Mouse (Mus musculus) midbrain, embryonic 15.5 days (tissue): ENCODE results near the gene Cacng3. TPM values are rescaled to one million over a fixed set of nuclear protein-coding genes. Genes with fewer than 3 reads are reported as not detected.
A peak's percentile ranks its signal among the peaks of the same experiment; 100 is the strongest.

ENCODE experiments used
- ATAC-seq: fragments of 200-750 bp; cut with Nextera tagmentation; replicated peaks from 2 replicates; pipeline ENCODE4 v1.8.0; 2017; ENCODE audit warnings: moderate TSS enrichment
- H3K27ac ChIP-seq: fragments of 300-500 bp; sonication (generic); 2 replicates; pipeline ENCODE4 v1.5.1; 2015; ENCODE audit warnings: mild to moderate bottlenecking, inconsistent platforms
- H3K27me3 ChIP-seq: fragments of 300-500 bp; sonication (generic); replicated peaks from 2 replicates; pipeline ENCODE4 v1.6.1; 2015; ENCODE audit warnings: inconsistent platforms
- H3K36me3 ChIP-seq: fragments of 300-500 bp; sonication (generic); replicated peaks from 2 replicates; pipeline ENCODE4 v1.6.1; 2015; ENCODE audit warnings: inconsistent platforms
- H3K4me1 ChIP-seq: fragments of 300-500 bp; sonication (generic); 2 replicates; pipeline ENCODE4 v1.6.1; 2015; ENCODE audit warnings: inconsistent platforms
- H3K4me2 ChIP-seq: fragments of 300-500 bp; sonication (generic); 2 replicates; pipeline ENCODE4 v1.6.1; 2015; ENCODE audit warnings: inconsistent platforms, mild to moderate bottlenecking, moderate library complexity
- H3K4me3 ChIP-seq: fragments of 300-500 bp; sonication (generic); 2 replicates; pipeline ENCODE4 v1.5.1; 2015; ENCODE audit warnings: mild to moderate bottlenecking, inconsistent platforms
- H3K9ac ChIP-seq: fragments of 300-500 bp; sonication (generic); 2 replicates; pipeline ENCODE4 v1.6.1; 2015; ENCODE audit warnings: mild to moderate bottlenecking, inconsistent platforms
- H3K9me3 ChIP-seq: fragments of 300-500 bp; sonication (generic); 2 replicates; pipeline ENCODE4 v1.6.1; 2016; ENCODE audit warnings: inconsistent platforms
- WGBS: fragments of 180-500 bp; shearing (Covaris S2); methylation state at CpG from one replicate; pipeline ENCODE4 v1.1.7; 2015; ENCODE audit warnings: mixed read lengths; 5-methylcytosine and 5-hydroxymethylcytosine counted together
- polyA plus RNA-seq: library from polyadenylated mRNA; unstranded; fragments of >200 nt; fragmentation: Nextera tagmentation; extraction: Ambion mirVana; gene quantifications from 2 replicates; pipeline ENCODE4 v1.2.1, GENCODE M21; 2015

Gene Cacng3
- 24.6 and 24.7 TPM in 2 replicates for polyA plus RNA-seq

GRCm38 (mm10) chr7:122670442-122670872, at the start of gene Cacng3:
TSS of gene Cacng3 (plus strand) at chr7:122670492.
- Histone ChIP-seq H3K4me3 (peak within 1 kb of the TSS; percentile 42), H3K9ac (peak within 1 kb of the TSS; percentile 46), H3K4me2 (peak within 1 kb of the TSS; percentile 76), H3K9me3 (no peaks in the 10 kb centered on the region), H3K27me3 (no peaks in the 10 kb centered on the region), H3K27ac (peak within 1 kb of the TSS; percentile 69), H3K36me3 (no peaks in the 10 kb centered on the region), H3K4me1 (peaks cover 13% of the 10 kb centered on the region)
- WGBS, result 7% methylated on average over 13 of the region's 13 CpGs
- no peak; the same call in 1 of the 2 replicates for ATAC-seq

DNA sequence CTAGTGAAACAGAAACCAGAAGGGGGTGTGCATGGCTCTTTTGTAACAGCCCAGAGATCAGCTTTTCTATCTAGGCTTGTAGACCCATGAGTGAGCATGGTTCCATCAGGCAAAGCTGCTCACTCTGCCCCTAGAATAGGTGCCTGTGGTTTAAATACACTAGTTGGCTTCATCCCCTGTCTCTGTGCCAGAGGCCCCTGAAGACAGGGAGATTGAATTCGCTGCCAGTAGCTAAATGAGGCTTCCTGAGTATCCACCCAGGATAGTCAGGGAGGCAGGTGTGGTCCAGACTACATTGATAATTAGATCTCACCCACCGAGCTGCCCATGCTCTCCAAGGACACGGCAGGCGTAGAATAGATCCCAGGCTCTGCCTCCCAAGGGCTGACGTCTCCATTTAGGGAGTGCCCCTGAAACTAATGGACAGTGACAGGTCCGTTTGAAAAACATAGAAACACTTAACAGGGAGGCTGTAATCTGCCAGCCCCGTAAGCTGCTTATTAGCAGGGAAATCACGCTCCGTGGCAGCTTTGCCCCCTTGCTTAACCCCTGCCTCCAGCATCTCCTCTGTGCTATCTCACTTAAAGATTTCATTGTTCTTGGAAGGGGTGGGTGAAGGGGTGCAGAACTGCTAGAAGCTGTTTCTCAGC, 48.0 kb upstream of the Cacng3 start:
- WGBS, result 12% methylated on average over 9 of the region's 9 CpGs
- Histone ChIP-seq H3K27ac (peak overlapping the region; percentile 61), H3K9ac (no peak overlapping the region)

DNA sequence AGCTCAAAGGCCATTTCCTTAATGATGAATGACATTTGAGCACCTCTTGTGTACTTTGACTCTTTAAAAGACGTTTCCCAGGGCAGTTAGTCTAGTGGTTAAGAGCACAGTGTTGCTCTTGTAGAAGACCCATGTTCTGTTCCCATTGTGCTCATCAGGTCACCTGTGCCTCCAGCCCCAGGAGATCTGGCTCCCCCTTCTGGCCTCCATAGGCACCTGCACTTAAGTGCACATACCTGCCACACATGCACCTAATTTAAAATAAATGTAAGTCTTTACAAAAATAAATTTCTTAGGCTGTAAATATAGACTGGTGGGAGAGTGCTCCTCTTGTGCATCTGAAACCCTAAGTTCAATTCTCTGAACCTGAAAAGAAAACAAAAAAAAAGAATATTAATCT, 46.5 kb upstream of the Cacng3 start:
- Histone ChIP-seq H3K27ac (no peak overlapping the region), H3K4me1 (peaks cover 10% of the 10 kb centered on the region), H3K9me3 (no peaks in the 10 kb centered on the region), H3K36me3 (no peaks in the 10 kb centered on the region), H3K9ac (no peak overlapping the region), H3K27me3 (no peaks in the 10 kb centered on the region), H3K4me3 (no peak overlapping the region), H3K4me2 (no peak overlapping the region)
- WGBS, result 67% methylated on average over 1 of the region's 1 CpGs
- ATAC-seq, result no peak

More for the DNA sequence above, 48.0 kb upstream of the Cacng3 start:
- H3K4me3 ChIP-seq, result no peak overlapping the region
- no peaks in the 10 kb centered on the region for H3K27me3 ChIP-seq
- H3K36me3 ChIP-seq, result no peaks in the 10 kb centered on the region
- no peak overlapping the region for H3K4me2 ChIP-seq
- no peaks in the 10 kb centered on the region for H3K9me3 ChIP-seq
- H3K4me1 ChIP-seq, result peaks cover 10% of the 10 kb centered on the region
- peak; percentile 78 for ATAC-seq

- no peak for ATAC-seq
- WGBS, result 83% methylated on average over 5 of the region's 5 CpGs
- H3K9ac ChIP-seq, result no peak overlapping the region
Observed at GRCm38 (mm10) chr7:122628050-122628449, 42.2 kb upstream of the Cacng3 start.

DNA sequence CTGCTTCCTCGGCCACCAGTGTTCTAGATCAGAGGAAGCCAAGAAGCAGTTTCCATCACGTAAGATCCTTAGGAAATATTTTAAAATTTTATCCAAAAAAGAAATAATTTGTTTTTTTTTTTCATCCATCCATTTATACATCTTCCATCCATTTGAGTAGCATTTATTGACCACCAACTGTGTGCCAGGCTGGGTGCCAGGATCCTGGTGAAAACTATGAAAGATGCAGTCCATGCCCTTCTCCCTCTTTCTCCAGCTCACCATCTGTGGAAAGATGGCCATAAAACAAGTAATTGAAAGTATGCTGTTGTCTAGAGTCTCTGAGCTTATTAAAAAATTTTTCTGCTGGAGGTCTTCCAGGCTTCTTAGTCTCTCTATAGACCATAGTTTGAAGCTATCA, 39.9 kb upstream of the Cacng3 start:
- no peaks in the 10 kb centered on the region for H3K27me3 ChIP-seq
- H3K27ac ChIP-seq, result no peak overlapping the region
- WGBS, result 90% methylated on average over 2 of the region's 2 CpGs
- H3K4me3 ChIP-seq, result no peak overlapping the region
- H3K9me3 ChIP-seq, result no peaks in the 10 kb centered on the region
- H3K9ac ChIP-seq, result no peak overlapping the region
- H3K4me1 ChIP-seq, result no peaks in the 10 kb centered on the region
- no peak for ATAC-seq
- H3K4me2 ChIP-seq, result no peak overlapping the region
- no peaks in the 10 kb centered on the region for H3K36me3 ChIP-seq

More at GRCm38 (mm10) chr7:122628050-122628449, 42.2 kb upstream of the Cacng3 start:
- no peaks in the 10 kb centered on the region for H3K27me3 ChIP-seq
- H3K4me1 ChIP-seq, result no peaks in the 10 kb centered on the region
- H3K27ac ChIP-seq, result no peak overlapping the region
- H3K4me3 ChIP-seq, result no peak overlapping the region
- no peak overlapping the region for H3K4me2 ChIP-seq
- H3K36me3 ChIP-seq, result no peaks in the 10 kb centered on the region
- no peaks in the 10 kb centered on the region for H3K9me3 ChIP-seq

- Histone ChIP-seq H3K27me3 (no peaks in the 10 kb centered on the region), H3K9me3 (no peaks in the 10 kb centered on the region), H3K4me2 (no peak overlapping the region), H3K27ac (no peak overlapping the region), H3K4me3 (no peak overlapping the region), H3K4me1 (no peaks in the 10 kb centered on the region), H3K36me3 (no peaks in the 10 kb centered on the region), H3K9ac (no peak overlapping the region)
- WGBS, result 70% methylated on average over 3 of the region's 3 CpGs
- ATAC-seq, result no peak
Observed at GRCm38 (mm10) chr7:122631151-122631550, 39.1 kb upstream of the Cacng3 start.

DNA sequence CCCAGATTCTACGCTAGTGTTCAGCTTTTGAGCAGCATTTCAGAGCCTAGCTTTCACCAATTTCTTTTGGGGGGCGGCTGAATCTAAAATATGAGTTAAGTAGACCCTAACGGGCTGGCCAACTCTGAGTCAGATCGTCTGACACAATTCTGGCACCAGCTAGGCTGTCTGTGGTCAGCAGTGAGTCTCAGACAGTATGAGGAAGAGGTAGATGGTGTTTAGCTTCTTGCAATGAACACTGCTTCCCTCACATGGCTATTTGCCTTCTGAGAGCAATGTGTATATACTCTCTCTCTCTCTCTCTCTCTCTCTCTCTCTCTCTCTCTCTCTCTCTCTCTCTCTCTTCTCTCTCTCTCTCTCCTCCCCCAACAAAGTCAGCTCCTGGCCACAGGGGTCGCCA, 37.3 kb upstream of the Cacng3 start:
- WGBS, result 81% methylated on average over 5 of the region's 5 CpGs

DNA sequence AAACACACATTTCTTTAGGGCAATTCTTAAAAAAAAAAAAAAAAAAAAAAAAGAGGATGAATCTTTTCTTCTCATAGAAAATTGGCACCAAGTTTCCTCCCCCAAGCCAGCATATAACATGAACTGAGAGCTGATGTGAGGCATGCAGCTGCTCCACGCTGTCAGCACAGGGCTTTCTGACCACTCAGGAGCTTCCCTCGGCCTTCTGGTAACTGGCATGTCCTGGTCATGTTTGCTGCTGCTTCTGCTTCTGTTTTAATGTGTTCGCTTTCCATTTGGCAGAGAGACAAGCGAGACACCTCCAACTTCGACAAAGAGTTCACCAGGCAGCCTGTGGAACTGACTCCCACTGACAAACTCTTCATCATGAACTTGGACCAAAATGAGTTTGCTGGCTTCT, 36.8 kb upstream of the Cacng3 start:
- no peak overlapping the region for H3K9ac ChIP-seq
- no peak overlapping the region for H3K4me2 ChIP-seq
- no peak overlapping the region for H3K4me3 ChIP-seq
- H3K9me3 ChIP-seq, result no peaks in the 10 kb centered on the region
- no peaks in the 10 kb centered on the region for H3K4me1 ChIP-seq
- no peaks in the 10 kb centered on the region for H3K36me3 ChIP-seq
- ATAC-seq, result no peak
- WGBS, result 95% methylated on average over 5 of the region's 5 CpGs
- no peak overlapping the region for H3K27ac ChIP-seq
- no peaks in the 10 kb centered on the region for H3K27me3 ChIP-seq

More for the DNA sequence above, 37.3 kb upstream of the Cacng3 start:
- Histone ChIP-seq H3K4me1 (no peaks in the 10 kb centered on the region), H3K27me3 (no peaks in the 10 kb centered on the region), H3K36me3 (no peaks in the 10 kb centered on the region), H3K9me3 (no peaks in the 10 kb centered on the region), H3K9ac (no peak overlapping the region), H3K4me2 (no peak overlapping the region), H3K4me3 (no peak overlapping the region), H3K27ac (no peak overlapping the region)
- ATAC-seq, result no peak

GRCm38 (mm10) chr7:122643676-122644075, 26.6 kb upstream of the Cacng3 start:
- Histone ChIP-seq H3K27me3 (no peaks in the 10 kb centered on the region), H3K4me1 (no peaks in the 10 kb centered on the region), H3K9ac (no peak overlapping the region), H3K36me3 (no peaks in the 10 kb centered on the region), H3K9me3 (no peaks in the 10 kb centered on the region), H3K4me3 (no peak overlapping the region), H3K27ac (no peak overlapping the region), H3K4me2 (no peak overlapping the region)
- no peak for ATAC-seq
- WGBS, result 86% methylated on average over 8 of the region's 8 CpGs

DNA sequence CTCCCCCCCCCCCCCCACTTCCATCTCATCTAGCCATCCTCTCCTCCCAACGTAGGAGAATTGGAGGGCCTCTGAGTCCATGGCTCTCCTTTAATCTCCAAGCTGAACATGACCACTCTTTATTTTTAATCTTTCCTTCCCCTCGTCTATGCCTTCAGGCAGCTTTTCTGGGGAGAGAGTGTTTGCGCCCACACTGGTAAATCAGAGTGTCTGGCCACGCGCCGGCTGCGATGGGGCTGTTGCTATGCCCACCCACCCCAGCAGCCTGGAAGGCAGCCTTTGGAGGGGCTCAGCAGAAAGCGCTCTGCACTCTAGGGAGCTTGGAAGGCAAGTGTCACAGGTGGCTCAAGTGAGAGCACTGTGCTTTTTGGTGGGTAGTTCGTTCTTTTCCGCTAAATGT, 21.0 kb upstream of the Cacng3 start:
- H3K4me3 ChIP-seq, result no peak overlapping the region
- no peaks in the 10 kb centered on the region for H3K4me1 ChIP-seq
- no peaks in the 10 kb centered on the region for H3K36me3 ChIP-seq
- H3K9ac ChIP-seq, result no peak overlapping the region
- 68% methylated on average over 10 of the region's 10 CpGs for WGBS
- H3K9me3 ChIP-seq, result no peaks in the 10 kb centered on the region
- ATAC-seq, result no peak
- H3K4me2 ChIP-seq, result no peak overlapping the region
- no peak overlapping the region for H3K27ac ChIP-seq
- no peaks in the 10 kb centered on the region for H3K27me3 ChIP-seq

DNA sequence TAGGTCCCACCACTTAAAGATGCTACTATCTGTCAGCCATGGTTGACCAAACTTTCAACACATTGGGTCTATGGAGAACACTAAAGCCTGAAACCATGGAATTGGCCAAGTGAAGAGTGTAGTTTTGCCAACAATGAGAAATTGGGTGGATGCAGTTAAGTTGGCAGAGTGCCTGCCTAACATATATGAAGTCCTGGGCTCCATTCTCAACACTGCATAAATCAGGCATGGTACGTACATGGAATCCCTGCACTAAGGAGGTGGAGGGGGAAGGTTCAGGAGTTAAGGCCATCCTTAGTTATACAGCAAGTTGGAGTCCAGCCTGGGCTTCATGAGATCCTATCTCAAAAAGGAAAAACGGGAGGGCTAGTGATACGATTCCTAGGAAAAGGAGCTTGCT, 17.8 kb upstream of the Cacng3 start:
- Histone ChIP-seq H3K4me2 (no peak overlapping the region), H3K4me1 (no peaks in the 10 kb centered on the region), H3K9ac (no peak overlapping the region), H3K9me3 (no peaks in the 10 kb centered on the region), H3K27me3 (no peaks in the 10 kb centered on the region), H3K4me3 (no peak overlapping the region), H3K27ac (no peak overlapping the region), H3K36me3 (no peaks in the 10 kb centered on the region)
- no peak for ATAC-seq
- WGBS, result 88% methylated on average over 3 of the region's 3 CpGs

- Histone ChIP-seq H3K36me3 (no peaks in the 10 kb centered on the region), H3K4me1 (no peaks in the 10 kb centered on the region), H3K27ac (no peak overlapping the region), H3K9me3 (no peaks in the 10 kb centered on the region), H3K9ac (no peak overlapping the region), H3K4me2 (no peak overlapping the region), H3K4me3 (no peak overlapping the region), H3K27me3 (no peaks in the 10 kb centered on the region)
- no peak for ATAC-seq
- 89% methylated on average over 3 of the region's 3 CpGs for WGBS
Observed at GRCm38 (mm10) chr7:122656671-122657070, 13.6 kb upstream of the Cacng3 start.

DNA sequence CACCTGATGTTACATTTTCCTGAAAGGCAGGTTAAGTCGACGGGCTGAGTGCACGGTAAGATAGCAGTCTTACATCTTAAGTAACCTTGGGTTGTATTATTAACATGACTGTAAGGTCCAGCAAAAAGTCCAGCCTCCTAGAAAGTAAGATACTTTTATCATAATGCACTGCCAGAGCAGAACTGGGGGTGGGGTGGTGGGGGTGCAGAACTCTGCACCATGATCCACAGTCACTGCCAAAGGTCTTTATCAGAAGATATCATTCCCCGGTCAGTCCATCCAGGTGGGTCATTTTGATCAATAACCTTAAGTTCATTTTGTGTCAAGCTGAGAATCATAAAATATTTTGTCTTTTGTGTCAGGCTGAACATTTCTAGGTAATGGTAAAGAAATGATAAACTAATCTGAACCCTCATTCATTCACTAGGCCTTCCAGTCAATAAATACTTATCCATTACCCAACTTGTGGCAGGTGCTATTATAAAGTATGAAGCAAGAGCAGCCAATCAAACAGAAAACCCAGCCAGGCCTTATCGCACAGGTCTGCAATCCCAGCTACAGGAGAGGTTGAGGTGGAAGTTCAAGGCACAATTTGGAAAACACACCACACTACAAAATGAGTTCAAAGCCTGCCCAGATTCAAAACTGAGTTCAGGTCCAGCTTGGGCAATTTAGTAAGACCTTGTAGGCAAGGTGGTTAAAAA, 12.7 kb upstream of the Cacng3 start:
- Histone ChIP-seq H3K36me3 (no peaks in the 10 kb centered on the region), H3K27ac (no peak overlapping the region), H3K4me3 (no peak overlapping the region), H3K9ac (no peak overlapping the region), H3K4me1 (no peaks in the 10 kb centered on the region), H3K27me3 (no peaks in the 10 kb centered on the region), H3K4me2 (no peak overlapping the region), H3K9me3 (no peaks in the 10 kb centered on the region)
- 96% methylated on average over 5 of the region's 5 CpGs for WGBS
- ATAC-seq, result no peak
